Mouse (Mus musculus) lung, embryonic 14.5 days (tissue): Measurements from ENCODE around the gene Mfsd4a. TPM values are rescaled to one million over a fixed set of nuclear protein-coding genes. Genes with fewer than 3 reads are reported as not detected.

ENCODE experiments used
- ATAC-seq: fragments of 200-750 bp; cut with Nextera tagmentation; 2 replicates; pipeline ENCODE4 v1.8.0; 2017; ENCODE audit warnings: mild to moderate bottlenecking, moderate TSS enrichment, moderate library complexity; ENCODE audit not compliant: insufficient read depth
- DNase-seq: peaks from one replicate; pipeline ENCODE4 v3.0.0-alpha.2; 2015
- H3K27ac ChIP-seq: fragments of 300-500 bp; sonication (generic); 2 replicates; pipeline ENCODE4 v1.5.1; 2014; ENCODE audit warnings: low read depth, mild to moderate bottlenecking, moderate library complexity
- H3K27me3 ChIP-seq: fragments of 300-500 bp; sonication (generic); 2 replicates; pipeline ENCODE4 v1.6.1; 2014; ENCODE audit warnings: low read length, control low read depth; ENCODE audit not compliant: insufficient read depth
- H3K36me3 ChIP-seq: fragments of 300-500 bp; sonication (generic); 2 replicates; pipeline ENCODE4 v1.6.1; 2014; ENCODE audit warnings: control low read depth; ENCODE audit not compliant: insufficient read depth
- H3K4me1 ChIP-seq: fragments of 300-500 bp; sonication (generic); 2 replicates; pipeline ENCODE4 v1.6.1; 2014; ENCODE audit warnings: antibody characterized with exemption, control low read depth; ENCODE audit not compliant: insufficient read depth
- H3K4me2 ChIP-seq: fragments of 300-500 bp; sonication (generic); 2 replicates; pipeline ENCODE4 v1.6.1; 2014; ENCODE audit warnings: mild to moderate bottlenecking
- H3K4me3 ChIP-seq: fragments of 300-500 bp; sonication (generic); 2 replicates; pipeline ENCODE4 v1.5.1; 2014; ENCODE audit warnings: low read depth, low read length
- H3K9ac ChIP-seq: fragments of 300-500 bp; sonication (generic); 2 replicates; pipeline ENCODE4 v1.6.1; 2014
- H3K9me3 ChIP-seq: fragments of 300-500 bp; sonication (generic); 2 replicates; pipeline ENCODE4 v1.6.1; 2016; ENCODE audit warnings: low read depth, low read length, control low read depth
- CTCF ChIP-seq: IDR thresholded peaks from 2 replicates; pipeline ENCODE4 v1.5.1; 2016; ENCODE audit warnings: antibody characterized with exemption, low read depth
- WGBS: fragments of 180-500 bp; shearing (Covaris S2); extraction: QIAGEN DNeasy Blood & Tissue Kit; methylation state at CpG from one replicate; pipeline ENCODE4 v1.1.7; 2014; 5-methylcytosine and 5-hydroxymethylcytosine counted together
- polyA plus RNA-seq: library from polyadenylated mRNA; unstranded; fragments of >200 nt; fragmentation: Nextera tagmentation; extraction: Ambion mirVana; gene quantifications from 2 replicates; pipeline ENCODE4 v1.2.1, GENCODE M21; 2014

The Mfsd4a gene
- polyA plus RNA-seq, 1 experiment from 2014 or later, result 23.8 TPM

GRCm38 (mm10) chr1:132089767-132090166 is 21.9 kb upstream of the Mfsd4a start:
- Histone ChIP-seq H3K9ac (no peak overlapping the region), H3K4me2 (no peak overlapping the region), H3K27ac (no peak overlapping the region), H3K36me3 (no peaks in the 10 kb centered on the region), H3K4me1 (no peaks in the 10 kb centered on the region), H3K27me3 (no peaks in the 10 kb centered on the region), H3K4me3 (no peak overlapping the region), H3K9me3 (no peaks in the 10 kb centered on the region)
- no peak for DNase-seq
- ATAC-seq, result no peak
- WGBS, result 78% methylated on average over 6 of the region's 6 CpGs
- TF ChIP-seq CTCF, result no peak

GRCm38 (mm10) chr1:132088181-132088671 is 20.4 kb upstream of the Mfsd4a start:
- ATAC-seq, result no peak
- no peak overlapping the region for H3K4me3 ChIP-seq
- H3K4me2 ChIP-seq, result no peak overlapping the region
- no peaks in the 10 kb centered on the region for H3K27me3 ChIP-seq
- 62% methylated on average over 5 of the region's 5 CpGs for WGBS
- no peak overlapping the region for H3K9ac ChIP-seq
- no peaks in the 10 kb centered on the region for H3K36me3 ChIP-seq
- H3K27ac ChIP-seq, result no peak overlapping the region
- H3K4me1 ChIP-seq, result no peaks in the 10 kb centered on the region
- no peak for DNase-seq
- no peak for TF ChIP-seq CTCF
- no peaks in the 10 kb centered on the region for H3K9me3 ChIP-seq

DNA sequence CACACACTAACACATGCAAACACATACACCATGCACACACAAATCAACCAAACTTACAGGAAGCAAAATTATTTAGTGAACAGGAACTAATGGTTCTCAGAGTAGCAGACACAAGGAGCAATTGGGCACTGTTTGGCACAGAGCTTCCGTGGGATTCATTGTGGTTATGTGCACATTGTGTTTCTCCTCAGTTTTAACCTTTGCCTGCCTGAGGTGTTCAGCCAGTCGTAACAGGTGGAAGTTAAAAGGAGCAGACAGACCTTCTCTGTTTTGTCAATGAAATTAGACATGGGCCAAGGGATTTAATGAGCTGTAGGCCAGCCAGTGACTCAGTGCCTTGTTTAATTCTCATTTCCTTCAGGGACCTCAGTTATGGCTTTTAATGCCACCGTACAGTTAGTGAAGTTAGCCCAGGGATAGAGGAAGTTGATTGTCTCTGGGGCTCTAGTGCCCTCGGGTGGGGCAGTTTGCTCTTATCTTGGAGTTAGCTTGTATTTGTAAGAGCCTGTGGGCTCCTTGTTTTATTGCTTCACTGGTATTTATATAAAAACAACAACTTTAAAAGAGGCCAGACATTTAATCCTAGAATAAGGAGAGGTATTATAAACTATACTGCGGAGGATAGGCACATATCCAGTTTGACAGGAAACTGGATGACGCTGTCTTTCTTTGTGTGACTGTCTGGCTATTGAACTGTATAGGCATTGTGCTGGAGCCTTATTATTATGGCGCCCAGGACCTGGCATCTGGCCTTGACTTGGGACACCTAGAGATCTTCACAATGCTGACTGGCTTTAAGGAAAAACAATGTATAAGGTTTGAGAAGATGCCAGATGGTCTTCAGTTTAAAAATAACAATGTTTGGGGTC is 17.6 kb upstream of the Mfsd4a start:
- H3K36me3 ChIP-seq, result no peaks in the 10 kb centered on the region
- no peak for ATAC-seq
- WGBS, result 64% methylated on average over 7 of the region's 7 CpGs

GRCm38 (mm10) chr1:132078413-132078812 is 10.6 kb upstream of the Mfsd4a start:
- Histone ChIP-seq H3K4me3 (no peak overlapping the region), H3K27me3 (no peaks in the 10 kb centered on the region), H3K4me1 (no peaks in the 10 kb centered on the region), H3K27ac (no peak overlapping the region), H3K9me3 (no peaks in the 10 kb centered on the region), H3K9ac (no peak overlapping the region), H3K36me3 (no peaks in the 10 kb centered on the region), H3K4me2 (no peak overlapping the region)
- TF ChIP-seq CTCF, result no peak
- no peak for ATAC-seq
- no peak for DNase-seq
- WGBS, result 77% methylated on average over 2 of the region's 2 CpGs

More for the DNA sequence above, 17.6 kb upstream of the Mfsd4a start:
- Histone ChIP-seq H3K9ac (no peak overlapping the region), H3K9me3 (no peaks in the 10 kb centered on the region), H3K27me3 (no peaks in the 10 kb centered on the region), H3K4me1 (no peaks in the 10 kb centered on the region), H3K27ac (no peak overlapping the region), H3K4me3 (no peak overlapping the region), H3K4me2 (no peak overlapping the region)
- TF ChIP-seq CTCF, result no peak
- DNase-seq, result no peak

- no peak for TF ChIP-seq CTCF
- Histone ChIP-seq H3K9me3 (no peaks in the 10 kb centered on the region), H3K4me2 (no peak overlapping the region), H3K4me3 (no peak overlapping the region), H3K27me3 (no peaks in the 10 kb centered on the region), H3K36me3 (no peaks in the 10 kb centered on the region), H3K27ac (no peak overlapping the region), H3K9ac (no peak overlapping the region), H3K4me1 (no peaks in the 10 kb centered on the region)
- 77% methylated on average over 10 of the region's 10 CpGs for WGBS
- DNase-seq (no peak), ATAC-seq (no peak)
Observed at GRCm38 (mm10) chr1:132075576-132075975, 7.7 kb upstream of the Mfsd4a start.

DNA sequence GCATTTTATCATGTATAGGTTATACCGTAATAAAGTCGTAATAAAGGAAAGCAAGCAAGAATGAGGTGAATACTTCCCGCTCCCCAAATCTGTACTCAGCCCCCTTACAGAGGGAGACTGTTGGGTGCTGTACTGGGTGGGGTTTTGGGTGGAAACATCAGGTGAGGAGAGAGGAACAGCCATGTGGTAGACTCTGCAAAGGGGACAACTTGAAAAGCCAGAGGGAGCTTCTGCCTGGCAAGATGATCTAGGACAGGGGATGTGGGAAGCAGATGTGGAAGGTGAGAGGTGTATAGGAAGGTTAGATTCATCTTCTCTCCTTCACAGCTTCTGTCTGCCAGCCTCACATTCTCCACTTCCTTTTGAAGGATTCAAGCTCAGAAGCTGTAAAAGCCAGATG is 2.8 kb upstream of the Mfsd4a start:
- no peak overlapping the region for H3K4me3 ChIP-seq
- H3K27me3 ChIP-seq, result peaks cover 38% of the 10 kb centered on the region
- no peak overlapping the region for H3K4me2 ChIP-seq
- DNase-seq (no peak), ATAC-seq (no peak)
- 82% methylated on average over 3 of the region's 3 CpGs for WGBS
- no peaks in the 10 kb centered on the region for H3K9me3 ChIP-seq
- no peak overlapping the region for H3K9ac ChIP-seq
- no peaks in the 10 kb centered on the region for H3K4me1 ChIP-seq
- no peak overlapping the region for H3K27ac ChIP-seq
- no peak for TF ChIP-seq CTCF
- H3K36me3 ChIP-seq, result no peaks in the 10 kb centered on the region

DNA sequence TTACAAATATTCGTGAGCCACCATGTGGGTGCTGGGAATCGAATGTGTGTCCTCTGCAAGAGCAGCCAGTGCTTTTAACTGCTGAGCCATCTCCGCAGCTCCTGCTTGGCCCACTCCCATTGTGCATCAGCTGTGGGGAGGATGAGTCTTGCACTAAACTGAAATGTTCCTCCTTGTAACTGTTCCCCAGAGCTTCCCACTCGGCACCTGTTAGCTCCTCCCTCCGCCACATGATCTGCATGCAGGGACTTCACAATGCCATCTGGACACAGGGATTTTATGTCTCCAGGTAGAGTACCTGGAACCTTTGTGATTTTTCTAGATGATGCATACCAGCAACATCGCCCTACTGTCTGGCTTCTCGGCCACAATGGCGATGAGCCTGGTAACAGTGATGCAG is 1.6 kb upstream of the Mfsd4a start:
- Histone ChIP-seq H3K36me3 (no peaks in the 10 kb centered on the region), H3K9me3 (no peaks in the 10 kb centered on the region), H3K4me2 (no peak overlapping the region), H3K9ac (no peak overlapping the region), H3K27me3 (peaks cover 41% of the 10 kb centered on the region), H3K4me3 (no peak overlapping the region), H3K4me1 (no peaks in the 10 kb centered on the region), H3K27ac (no peak overlapping the region)
- DNase-seq (no peak), ATAC-seq (no peak)
- TF ChIP-seq CTCF, result no peak
- 84% methylated on average over 8 of the region's 8 CpGs for WGBS
